Mouse (Mus musculus) kidney, embryonic 14.5 days (tissue): ENCODE data around the gene Tmx1. TPM values are rescaled to one million over a fixed set of nuclear protein-coding genes. Genes with fewer than 3 reads are reported as not detected.

Experiments used
- ATAC-seq: fragments of 200-750 bp; cut with Nextera tagmentation; 2 replicates; pipeline ENCODE4 v1.8.0; 2017; ENCODE audit warnings: moderate number of reproducible peaks, mild to moderate bottlenecking, moderate TSS enrichment, moderate library complexity; ENCODE audit not compliant: low FRiP score, low TSS enrichment
- H3K27ac ChIP-seq: fragments of 300-500 bp; sonication (generic); 2 replicates; pipeline ENCODE4 v1.5.1; 2014; ENCODE audit warnings: low read depth, mild to moderate bottlenecking, low read length, moderate library complexity, mixed read lengths
- H3K27me3 ChIP-seq: fragments of 300-500 bp; sonication (generic); 2 replicates; pipeline ENCODE4 v1.6.1; 2014; ENCODE audit warnings: mild to moderate bottlenecking, low read length; ENCODE audit not compliant: control insufficient read depth, insufficient read depth
- H3K36me3 ChIP-seq: fragments of 300-500 bp; sonication (generic); 2 replicates; pipeline ENCODE4 v1.6.1; 2014; ENCODE audit warnings: low read length, mixed read lengths; ENCODE audit not compliant: control insufficient read depth, insufficient read depth
- H3K4me1 ChIP-seq: fragments of 300-500 bp; sonication (generic); 2 replicates; pipeline ENCODE4 v1.6.1; 2014; ENCODE audit warnings: low read length, mixed read lengths; ENCODE audit not compliant: control insufficient read depth, insufficient read depth
- H3K4me2 ChIP-seq: fragments of 300-500 bp; sonication (generic); replicated peaks from 2 replicates; pipeline ENCODE4 v1.6.1; 2014; ENCODE audit warnings: low read depth, mild to moderate bottlenecking, low read length
- H3K4me3 ChIP-seq: fragments of 300-500 bp; sonication (generic); 2 replicates; pipeline ENCODE4 v1.5.1; 2014; ENCODE audit warnings: mild to moderate bottlenecking, low read length
- H3K9ac ChIP-seq: fragments of 300-500 bp; sonication (generic); 2 replicates; pipeline ENCODE4 v1.6.1; 2014; ENCODE audit warnings: low read depth, mild to moderate bottlenecking, low read length, moderate library complexity
- H3K9me3 ChIP-seq: fragments of 300-500 bp; sonication (generic); 2 replicates; pipeline ENCODE4 v1.6.1; 2016; ENCODE audit warnings: low read length; ENCODE audit not compliant: control insufficient read depth
- WGBS: fragments of 180-500 bp; shearing (Covaris S2); extraction: QIAGEN DNeasy Blood & Tissue Kit; methylation state at CpG from one replicate; pipeline ENCODE4 v1.1.7; 2014; 5-methylcytosine and 5-hydroxymethylcytosine counted together
- polyA plus RNA-seq: library from polyadenylated mRNA; unstranded; fragments of >200 nt; fragmentation: Nextera tagmentation; extraction: Ambion mirVana; gene quantifications from 2 replicates; pipeline ENCODE4 v1.2.1, GENCODE M21; 2014

The Tmx1 gene
- 74.3 and 81.7 TPM in 2 replicates for polyA plus RNA-seq

GRCm38 (mm10) chr12:70452726-70453645, at the start of gene Tmx1:
Tmx1 (plus strand) TSS chr12:70453095.
- under 1% methylated on average over 58 of the region's 58 CpGs for whole genome bisulfite sequencing
- Histone ChIP-seq H3K9me3 (no peaks in the 10 kb centered on the region), H3K4me1 (peaks cover 11% of the 10 kb centered on the region), H3K36me3 (peaks cover 12% of the 10 kb centered on the region; the same call in 1 of the 2 replicates), H3K27ac (peak within 1 kb of the TSS; percentile 76; the same call in 1 of the 2 replicates), H3K9ac (peak within 1 kb of the TSS; percentile 82), H3K4me3 (peak within 1 kb of the TSS; percentile 85), H3K27me3 (no peaks in the 10 kb centered on the region), H3K4me2 (peak within 1 kb of the TSS; percentile 62)
- peak; percentile 99 for ATAC-seq

- H3K27ac ChIP-seq = no peak overlapping the region
- H3K9ac ChIP-seq = no peak overlapping the region
- H3K4me1 ChIP-seq = no peaks in the 10 kb centered on the region
- no peak overlapping the region for H3K4me3 ChIP-seq
- no peak overlapping the region for H3K4me2 ChIP-seq
- H3K9me3 ChIP-seq = no peaks in the 10 kb centered on the region
- no peaks in the 10 kb centered on the region for H3K36me3 ChIP-seq
- WGBS = 76% methylated on average over 6 of the region's 6 CpGs
- no peaks in the 10 kb centered on the region for H3K27me3 ChIP-seq
- ATAC-seq = no peak
Observed at GRCm38 (mm10) chr12:70404327-70404726, 48.6 kb upstream of the Tmx1 start.

DNA sequence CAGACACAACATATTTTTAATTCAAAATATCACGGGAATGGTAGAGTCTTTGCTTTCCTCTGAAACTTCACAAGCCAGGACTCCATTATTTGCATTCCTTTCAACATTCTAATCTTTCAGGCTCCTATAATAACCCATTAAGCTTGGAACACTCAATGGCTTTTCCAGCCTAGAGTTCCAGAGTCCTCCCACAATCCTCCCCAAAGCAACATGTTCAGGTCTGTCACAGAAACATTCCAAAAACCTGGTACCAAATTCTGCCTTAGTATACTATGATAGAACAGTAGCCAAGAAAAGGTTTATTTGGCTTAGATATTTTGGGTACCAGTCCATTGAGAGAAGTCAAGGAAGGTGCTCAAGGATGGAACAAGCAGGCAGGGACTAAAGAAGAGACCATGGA, 44.5 kb upstream of the Tmx1 start:
- Histone ChIP-seq H3K4me1 (no peaks in the 10 kb centered on the region), H3K4me2 (no peak overlapping the region), H3K27ac (no peak overlapping the region), H3K4me3 (no peak overlapping the region), H3K27me3 (no peaks in the 10 kb centered on the region), H3K9ac (no peak overlapping the region), H3K9me3 (no peaks in the 10 kb centered on the region), H3K36me3 (no peaks in the 10 kb centered on the region)
- 77% methylated on average over 1 of the region's 1 CpGs for WGBS
- ATAC-seq = no peak

DNA sequence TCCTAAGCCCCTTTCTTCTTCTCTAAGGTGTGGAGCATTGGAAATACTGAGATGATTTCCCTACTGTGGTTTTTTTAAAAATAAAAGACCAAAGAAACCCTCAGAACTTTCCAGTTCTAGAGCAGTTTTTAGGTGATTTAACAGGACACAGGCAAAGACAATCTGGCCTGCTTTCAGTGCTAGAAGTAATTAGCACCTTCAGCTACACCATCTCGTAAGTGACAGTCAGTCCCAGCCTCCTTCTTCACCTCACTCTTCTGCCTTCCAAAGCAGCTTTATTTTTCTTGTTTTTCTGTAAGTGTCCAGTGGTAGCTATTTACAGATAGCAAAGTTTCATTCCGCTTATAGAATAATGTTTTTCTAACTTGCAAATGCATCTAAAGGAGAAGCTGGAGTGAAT, 43.3 kb upstream of the Tmx1 start:
- Histone ChIP-seq H3K9ac (no peak overlapping the region), H3K4me1 (no peaks in the 10 kb centered on the region), H3K27me3 (no peaks in the 10 kb centered on the region), H3K4me3 (no peak overlapping the region), H3K27ac (no peak overlapping the region), H3K36me3 (no peaks in the 10 kb centered on the region), H3K9me3 (no peaks in the 10 kb centered on the region), H3K4me2 (no peak overlapping the region)
- WGBS = 84% methylated on average over 2 of the region's 2 CpGs
- ATAC-seq = no peak

DNA sequence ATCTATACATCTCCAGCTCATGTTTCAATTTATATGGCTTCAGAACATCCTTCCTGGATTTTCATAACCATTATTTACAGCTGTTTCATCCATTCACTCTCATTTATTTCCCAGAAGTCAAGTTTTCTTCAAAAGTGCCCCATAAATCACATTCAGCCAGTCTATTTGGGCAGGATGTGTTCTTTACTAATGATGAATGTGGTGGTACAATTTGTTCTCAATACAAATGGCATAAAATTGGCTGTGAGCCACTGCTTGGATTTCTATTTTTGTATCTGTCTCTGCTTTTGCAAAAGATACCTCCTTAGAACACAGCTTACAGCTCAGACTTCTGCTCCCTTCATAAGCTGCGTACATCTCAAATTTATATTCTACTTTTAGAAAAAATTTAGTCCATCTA, 32.7 kb upstream of the Tmx1 start:
- H3K9me3 ChIP-seq = no peaks in the 10 kb centered on the region
- no peak overlapping the region for H3K4me3 ChIP-seq
- H3K27ac ChIP-seq = no peak overlapping the region
- H3K36me3 ChIP-seq = no peaks in the 10 kb centered on the region
- H3K4me1 ChIP-seq = no peaks in the 10 kb centered on the region
- ATAC-seq = no peak
- H3K27me3 ChIP-seq = no peaks in the 10 kb centered on the region
- 82% methylated on average over 1 of the region's 1 CpGs for WGBS
- H3K4me2 ChIP-seq = no peak overlapping the region
- no peak overlapping the region for H3K9ac ChIP-seq

- no peaks in the 10 kb centered on the region for H3K4me1 ChIP-seq
- no peak overlapping the region for H3K4me2 ChIP-seq
- no peaks in the 10 kb centered on the region for H3K9me3 ChIP-seq
- no peak for ATAC-seq
- no peak overlapping the region for H3K9ac ChIP-seq
- no peak overlapping the region for H3K27ac ChIP-seq
- no peak overlapping the region for H3K4me3 ChIP-seq
- WGBS = 90% methylated on average over 3 of the region's 3 CpGs
- H3K27me3 ChIP-seq = no peaks in the 10 kb centered on the region
- H3K36me3 ChIP-seq = no peaks in the 10 kb centered on the region
Observed at GRCm38 (mm10) chr12:70421028-70421427, 31.9 kb upstream of the Tmx1 start.

DNA sequence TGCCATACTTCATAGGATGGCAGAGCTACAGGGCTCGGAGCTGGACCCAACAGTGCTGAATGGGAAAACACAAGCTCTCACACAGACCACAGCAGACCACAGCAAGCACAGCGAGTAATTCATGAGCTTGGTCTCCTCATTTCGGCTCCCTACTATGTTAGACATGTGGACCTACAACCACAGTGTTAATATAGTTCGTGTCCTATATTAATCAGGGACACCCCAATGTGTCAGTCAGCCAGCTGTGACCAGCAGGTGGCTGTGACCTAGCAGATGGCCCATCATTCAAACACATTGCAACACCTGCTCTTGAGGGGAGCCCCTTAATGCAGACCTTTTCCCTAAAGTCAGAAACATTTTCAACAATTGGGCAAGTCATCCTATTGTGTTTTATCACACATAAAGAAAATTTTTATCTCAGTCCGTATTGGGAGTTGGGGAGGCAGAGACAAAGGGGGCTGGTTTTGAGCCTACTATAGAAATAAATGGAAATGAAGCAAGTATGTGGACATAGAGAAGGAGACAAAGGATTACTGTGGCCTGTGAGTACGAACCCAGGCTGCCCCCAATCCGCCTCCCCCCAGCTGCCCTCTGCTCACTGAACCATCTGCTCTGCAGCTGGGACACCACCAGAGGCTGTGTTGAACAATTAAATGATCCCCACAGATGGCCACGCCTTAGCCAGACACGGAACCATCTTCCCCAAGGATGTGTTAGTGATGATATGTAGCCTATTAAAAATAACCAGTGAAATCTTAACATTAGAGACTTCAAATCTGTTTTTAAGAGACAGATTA, 30.4 kb upstream of the Tmx1 start:
- Histone ChIP-seq H3K9me3 (no peaks in the 10 kb centered on the region), H3K27ac (no peak overlapping the region), H3K9ac (no peak overlapping the region), H3K4me1 (no peaks in the 10 kb centered on the region), H3K4me2 (no peak overlapping the region), H3K36me3 (no peaks in the 10 kb centered on the region), H3K4me3 (no peak overlapping the region), H3K27me3 (no peaks in the 10 kb centered on the region)
- WGBS = 67% methylated on average over 9 of the region's 9 CpGs
- no peak for ATAC-seq

- Histone ChIP-seq H3K36me3 (no peaks in the 10 kb centered on the region), H3K4me3 (no peak overlapping the region), H3K9ac (no peak overlapping the region), H3K9me3 (no peaks in the 10 kb centered on the region), H3K4me1 (no peaks in the 10 kb centered on the region), H3K27ac (no peak overlapping the region), H3K27me3 (no peaks in the 10 kb centered on the region), H3K4me2 (no peak overlapping the region)
- 59% methylated on average over 3 of the region's 3 CpGs for WGBS
- ATAC-seq = no peak
Observed at GRCm38 (mm10) chr12:70427885-70428284, 25.0 kb upstream of the Tmx1 start.

GRCm38 (mm10) chr12:70429637-70430036, 23.3 kb upstream of the Tmx1 start:
- Histone ChIP-seq H3K4me3 (no peak overlapping the region), H3K4me2 (no peak overlapping the region), H3K4me1 (no peaks in the 10 kb centered on the region), H3K9me3 (no peaks in the 10 kb centered on the region), H3K27me3 (no peaks in the 10 kb centered on the region), H3K9ac (no peak overlapping the region), H3K27ac (no peak overlapping the region), H3K36me3 (no peaks in the 10 kb centered on the region)
- no peak for ATAC-seq
- 81% methylated on average over 4 of the region's 4 CpGs for WGBS
